Mouse (Mus musculus) hindbrain, embryonic 15.5 days (tissue): ENCODE results near the gene Osbpl9. TPM values are rescaled to one million over a fixed set of nuclear protein-coding genes. Genes with fewer than 3 reads are reported as not detected.
A peak's percentile ranks its signal among the peaks of the same experiment; 100 is the strongest.

Source experiments
- ATAC-seq: fragments of 200-750 bp; cut with Nextera tagmentation; 2 replicates; pipeline ENCODE4 v1.8.0; 2017; ENCODE audit warnings: low read depth, moderate number of reproducible peaks, moderate TSS enrichment; ENCODE audit not compliant: low FRiP score
- H3K27ac ChIP-seq: fragments of 300-500 bp; sonication (generic); replicated peaks from 2 replicates; pipeline ENCODE4 v1.5.1; 2015; ENCODE audit warnings: mild to moderate bottlenecking, inconsistent platforms
- H3K27me3 ChIP-seq: fragments of 300-500 bp; sonication (generic); 2 replicates; pipeline ENCODE4 v1.6.1; 2015; ENCODE audit warnings: control low read depth, inconsistent platforms
- H3K36me3 ChIP-seq: fragments of 300-500 bp; sonication (generic); 2 replicates; pipeline ENCODE4 v1.6.1; 2015; ENCODE audit warnings: control low read depth, inconsistent platforms
- H3K4me1 ChIP-seq: fragments of 300-500 bp; sonication (generic); replicated peaks from 2 replicates; pipeline ENCODE4 v1.6.1; 2015; ENCODE audit warnings: control low read depth, inconsistent platforms
- H3K4me2 ChIP-seq: fragments of 300-500 bp; sonication (generic); 2 replicates; pipeline ENCODE4 v1.6.1; 2015; ENCODE audit warnings: moderate library complexity, mild to moderate bottlenecking, inconsistent platforms
- H3K4me3 ChIP-seq: fragments of 300-500 bp; sonication (generic); 2 replicates; pipeline ENCODE4 v1.5.1; 2015; ENCODE audit warnings: mild to moderate bottlenecking, inconsistent platforms
- H3K9ac ChIP-seq: fragments of 300-500 bp; sonication (generic); 2 replicates; pipeline ENCODE4 v1.6.1; 2015; ENCODE audit warnings: inconsistent platforms
- H3K9me3 ChIP-seq: fragments of 300-500 bp; sonication (generic); 2 replicates; pipeline ENCODE4 v1.6.1; 2016; ENCODE audit warnings: control low read depth, inconsistent platforms
- WGBS: fragments of 180-500 bp; shearing (Covaris S2); methylation state at CpG from one replicate; pipeline ENCODE4 v1.1.7; 2015; 5-methylcytosine and 5-hydroxymethylcytosine counted together
- polyA plus RNA-seq: library from polyadenylated mRNA; unstranded; fragments of >200 nt; fragmentation: Nextera tagmentation; extraction: Ambion mirVana; gene quantifications from 2 replicates; pipeline ENCODE4 v1.2.1, GENCODE M21; 2015

Osbpl9 gene
- polyA plus RNA-seq, 1 experiment from 2014 or later = 72.0 TPM

GRCm38 (mm10) chr4:109125746-109126425, 76.2 kb downstream of the Osbpl9 start:
- Histone ChIP-seq H3K4me1 (peaks cover 4% of the 10 kb centered on the region; the same call in 1 of the 2 replicates), H3K27me3 (no peaks in the 10 kb centered on the region), H3K4me3 (no peak overlapping the region), H3K4me2 (no peak overlapping the region), H3K27ac (no peak overlapping the region), H3K9ac (no peak overlapping the region), H3K9me3 (no peaks in the 10 kb centered on the region), H3K36me3 (no peaks in the 10 kb centered on the region)
- ATAC-seq = no peak
- 89% methylated on average over 2 of the region's 2 CpGs for WGBS

GRCm38 (mm10) chr4:109122830-109123555, 79.1 kb downstream of the Osbpl9 start:
- no peaks in the 10 kb centered on the region for H3K27me3 ChIP-seq
- no peak overlapping the region for H3K4me3 ChIP-seq
- WGBS = 86% methylated on average over 4 of the region's 4 CpGs
- no peak overlapping the region for H3K4me2 ChIP-seq
- peaks cover 11% of the 10 kb centered on the region for H3K4me1 ChIP-seq
- H3K27ac ChIP-seq = no peak overlapping the region
- no peak overlapping the region for H3K9ac ChIP-seq
- no peaks in the 10 kb centered on the region for H3K9me3 ChIP-seq
- ATAC-seq = no peak
- H3K36me3 ChIP-seq = no peaks in the 10 kb centered on the region

GRCm38 (mm10) chr4:109120735-109121134, 81.3 kb downstream of the Osbpl9 start:
- Histone ChIP-seq H3K4me2 (no peak overlapping the region), H3K9me3 (no peaks in the 10 kb centered on the region), H3K36me3 (no peaks in the 10 kb centered on the region), H3K4me3 (no peak overlapping the region), H3K27ac (no peak overlapping the region), H3K27me3 (no peaks in the 10 kb centered on the region), H3K9ac (no peak overlapping the region), H3K4me1 (peaks cover 19% of the 10 kb centered on the region)
- ATAC-seq = no peak
- 90% methylated on average over 6 of the region's 6 CpGs for WGBS

- no peak overlapping the region for H3K9ac ChIP-seq
- no peaks in the 10 kb centered on the region for H3K36me3 ChIP-seq
- H3K4me1 ChIP-seq = peaks cover 22% of the 10 kb centered on the region
- no peak overlapping the region for H3K4me3 ChIP-seq
- H3K4me2 ChIP-seq = no peak overlapping the region
- no peaks in the 10 kb centered on the region for H3K27me3 ChIP-seq
- no peaks in the 10 kb centered on the region for H3K9me3 ChIP-seq
- ATAC-seq = no peak
- 89% methylated on average over 5 of the region's 5 CpGs for WGBS
- no peak overlapping the region for H3K27ac ChIP-seq
Observed at GRCm38 (mm10) chr4:109119641-109120125, 82.4 kb downstream of the Osbpl9 start.

- Histone ChIP-seq H3K27ac (peak overlapping the region; percentile 77), H3K9ac (peak overlapping the region; percentile 55), H3K4me2 (peak overlapping the region; percentile 75), H3K36me3 (no peaks in the 10 kb centered on the region), H3K4me1 (peaks cover 22% of the 10 kb centered on the region), H3K27me3 (no peaks in the 10 kb centered on the region), H3K4me3 (peak overlapping the region; percentile 43), H3K9me3 (no peaks in the 10 kb centered on the region)
- ATAC-seq = peak; percentile 40; the same call in 1 of the 2 replicates
- 5% methylated on average over 6 of the region's 6 CpGs for WGBS
Observed at GRCm38 (mm10) chr4:109118327-109118659, 83.8 kb downstream of the Osbpl9 start.

- ATAC-seq = peak; percentile 97
- no peaks in the 10 kb centered on the region for H3K9me3 ChIP-seq
- no peaks in the 10 kb centered on the region for H3K36me3 ChIP-seq
- peaks cover 22% of the 10 kb centered on the region for H3K4me1 ChIP-seq
- H3K27me3 ChIP-seq = no peaks in the 10 kb centered on the region
- H3K4me3 ChIP-seq = peak overlapping the region; percentile 43
- peak overlapping the region; percentile 75 for H3K4me2 ChIP-seq
- H3K27ac ChIP-seq = peak overlapping the region; percentile 77
- H3K9ac ChIP-seq = peak overlapping the region; percentile 55
- WGBS = under 1% methylated on average over 32 of the region's 46 CpGs
Observed at GRCm38 (mm10) chr4:109117596-109118326, 84.3 kb downstream of the Osbpl9 start.

- ATAC-seq = no peak
- Histone ChIP-seq H3K4me3 (peak overlapping the region; percentile 43), H3K27me3 (no peaks in the 10 kb centered on the region), H3K36me3 (no peaks in the 10 kb centered on the region), H3K9ac (no peak overlapping the region), H3K27ac (no peak overlapping the region), H3K4me2 (peak overlapping the region; percentile 75), H3K9me3 (no peaks in the 10 kb centered on the region), H3K4me1 (peaks cover 22% of the 10 kb centered on the region)
- WGBS = 56% methylated on average over 6 of the region's 6 CpGs
Observed at GRCm38 (mm10) chr4:109116938-109117337, 85.1 kb downstream of the Osbpl9 start.

GRCm38 (mm10) chr4:109116494-109116893, 85.6 kb downstream of the Osbpl9 start:
- Histone ChIP-seq H3K4me3 (no peak overlapping the region), H3K9me3 (no peaks in the 10 kb centered on the region), H3K9ac (no peak overlapping the region), H3K36me3 (no peaks in the 10 kb centered on the region), H3K27me3 (no peaks in the 10 kb centered on the region), H3K27ac (no peak overlapping the region), H3K4me1 (peaks cover 22% of the 10 kb centered on the region), H3K4me2 (peak overlapping the region; percentile 75; the same call in 1 of the 2 replicates)
- ATAC-seq = no peak
- WGBS = 70% methylated on average over 3 of the region's 3 CpGs

GRCm38 (mm10) chr4:109115742-109116141, 86.3 kb downstream of the Osbpl9 start:
- Histone ChIP-seq H3K4me3 (no peak overlapping the region), H3K9me3 (no peaks in the 10 kb centered on the region), H3K9ac (no peak overlapping the region), H3K36me3 (no peaks in the 10 kb centered on the region), H3K4me1 (peaks cover 22% of the 10 kb centered on the region), H3K4me2 (no peak overlapping the region), H3K27me3 (no peaks in the 10 kb centered on the region), H3K27ac (no peak overlapping the region)
- 41% methylated on average over 1 of the region's 1 CpGs for WGBS
- no peak for ATAC-seq

- Histone ChIP-seq H3K4me1 (peaks cover 22% of the 10 kb centered on the region), H3K27ac (no peak overlapping the region), H3K36me3 (no peaks in the 10 kb centered on the region), H3K9ac (no peak overlapping the region), H3K9me3 (no peaks in the 10 kb centered on the region), H3K27me3 (no peaks in the 10 kb centered on the region), H3K4me2 (no peak overlapping the region), H3K4me3 (no peak overlapping the region)
- ATAC-seq = no peak
- 83% methylated on average over 1 of the region's 1 CpGs for WGBS
Observed at GRCm38 (mm10) chr4:109114308-109114707, 87.8 kb downstream of the Osbpl9 start.

GRCm38 (mm10) chr4:109112915-109113505, 89.1 kb downstream of the Osbpl9 start:
- H3K27me3 ChIP-seq = no peaks in the 10 kb centered on the region
- no peak overlapping the region for H3K9ac ChIP-seq
- H3K27ac ChIP-seq = no peak overlapping the region
- no peaks in the 10 kb centered on the region for H3K36me3 ChIP-seq
- WGBS = 39% methylated on average over 7 of the region's 7 CpGs
- ATAC-seq = no peak
- no peaks in the 10 kb centered on the region for H3K9me3 ChIP-seq
- no peak overlapping the region for H3K4me3 ChIP-seq
- H3K4me2 ChIP-seq = no peak overlapping the region
- H3K4me1 ChIP-seq = peaks cover 15% of the 10 kb centered on the region
